Mouse (Mus musculus) heart, adult 10 weeks (tissue): ENCODE measurements around the gene Btbd7. TPM values are rescaled to one million over a fixed set of nuclear protein-coding genes. Genes with fewer than 3 reads are reported as not detected.

Experiments used
- polyA plus RNA-seq: library from polyadenylated mRNA; stranded (reverse); fragments of 350-450 nt; fragmentation: Illumina TruSeq; extraction: RNeasy Lipid Tissue Mini Kit (QIAGEN cat#74804); gene quantifications from one replicate; pipeline ENCODE4 v1.2.3, GENCODE M21; 2014; ENCODE audit warnings: low read depth, low replicate concordance

Btbd7 gene
- polyA plus RNA-seq, result 15.4 TPM

DNA sequence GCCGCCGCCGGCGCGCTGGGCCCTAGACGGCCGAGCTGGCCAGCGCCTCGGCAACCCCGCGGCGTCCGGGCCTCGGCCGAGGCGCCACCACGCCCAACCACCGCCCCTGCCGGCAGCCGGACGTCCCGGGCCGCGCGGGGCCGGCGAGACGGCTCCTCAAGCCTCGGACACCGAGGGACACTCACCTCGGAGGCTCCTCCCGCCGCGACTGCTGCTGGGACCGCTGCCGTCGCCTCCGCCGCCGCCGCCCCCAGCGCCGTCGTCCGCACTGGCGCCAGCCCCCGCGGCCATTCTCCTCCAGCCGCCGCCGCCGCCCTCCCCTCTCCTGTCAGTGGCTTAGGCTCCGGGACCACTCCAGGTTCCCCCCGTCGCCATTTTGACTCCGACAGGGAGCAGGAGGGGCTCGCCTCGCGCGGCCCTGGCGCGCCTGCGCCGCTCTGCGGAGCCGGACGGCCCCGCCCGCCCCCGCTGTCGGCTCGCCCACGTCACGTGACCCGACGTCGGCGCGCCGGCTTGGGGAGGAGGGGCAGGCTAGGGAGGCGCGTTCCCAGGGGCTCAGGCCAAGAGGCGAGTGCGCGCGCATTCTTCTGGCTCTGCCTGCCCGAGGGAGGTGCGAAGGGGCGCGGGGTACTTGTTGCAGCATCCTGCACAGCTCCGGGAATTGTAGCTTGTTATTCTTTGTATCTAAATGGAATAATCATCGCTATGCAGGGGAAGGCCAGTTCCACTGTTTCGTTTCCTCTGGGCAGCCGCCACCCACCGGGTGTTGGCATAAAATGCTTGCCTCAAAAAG is at the start of gene Btbd7:
TSS of gene Btbd7 (minus strand) at position 441 of the 793 bp plus-strand sequence.

DNA sequence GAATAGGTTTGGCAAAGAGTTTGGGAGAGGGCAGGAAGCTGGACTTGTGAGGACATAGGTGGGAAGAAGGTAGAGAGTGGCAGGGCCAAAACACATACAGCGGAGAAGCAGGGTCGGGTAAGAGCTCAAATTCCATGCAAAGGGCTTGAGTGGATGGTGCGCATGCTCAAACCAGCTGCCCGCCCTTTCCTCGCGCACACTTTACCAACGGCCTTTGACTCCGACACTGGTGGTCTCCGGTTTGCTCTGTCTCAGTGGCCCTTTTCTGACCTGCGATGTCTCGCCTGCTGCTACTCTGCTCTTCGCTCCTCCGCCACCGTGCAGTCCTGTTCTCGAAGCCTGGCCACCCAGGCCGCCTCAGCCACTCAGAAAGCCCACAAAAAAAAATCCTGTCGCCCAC is 20.8 kb upstream of the Btbd7 start, which contains the start of gene Cox8c:
TSS of gene Cox8c (plus strand) at position 226 of the 400 bp plus-strand sequence.

GRCm38 (mm10) chr12:102758403-102758756 is 119.9 kb downstream of the Btbd7 start, which contains the start of gene Gm20604:
TSS of gene Gm20604 (minus strand) at chr12:102758672.

GRCm38 (mm10) chr12:102757689-102758402 is 120.4 kb downstream of the Btbd7 start, which contains the start of the genes Gm28051, Gon7 and Ubr7:
TSS of gene Gm28051 (minus strand) at chr12:102757765.
TSS of gene Gon7 (minus strand) at chr12:102757803.
TSS of gene Ubr7 (plus strand) at chr12:102757967.

GRCm38 (mm10) chr12:102743589-102744574 is 134.4 kb downstream of the Btbd7 start, which contains the start of the genes Moap1 and Tmem251:
TSS of gene Moap1 (minus strand) at chr12:102743661.
TSS of gene Tmem251 (plus strand) at chr12:102743762.

Other genes with a start within 250 kb of the Btbd7 start
- 9.9 TPM for gene Itpk1, start 173.5 kb downstream of the Btbd7 start, polyA plus RNA-seq
- 6.7 TPM for gene Moap1, start 134.8 kb downstream of the Btbd7 start, polyA plus RNA-seq
- gene Tmem251, start 134.7 kb downstream of the Btbd7 start, polyA plus RNA-seq, result 4.1 TPM
- not detected for gene Gm28051, start 120.7 kb downstream of the Btbd7 start, polyA plus RNA-seq
- 7.7 TPM for gene Gon7, start 120.7 kb downstream of the Btbd7 start, polyA plus RNA-seq
- gene Ubr7, start 120.5 kb downstream of the Btbd7 start, polyA plus RNA-seq, result 25.7 TPM
- gene Gm20604, start 119.8 kb downstream of the Btbd7 start, polyA plus RNA-seq, result 5.3 TPM
- not detected for gene Cox8c, start 20.8 kb upstream of the Btbd7 start, polyA plus RNA-seq
- not detected for gene Unc79, start 70.4 kb upstream of the Btbd7 start, polyA plus RNA-seq